Mouse (Mus musculus) testis, adult 2 months (tissue): Measurements from ENCODE around the gene Suco. TPM values are rescaled to one million over a fixed set of nuclear protein-coding genes. Genes with fewer than 3 reads are reported as not detected.

ENCODE experiments used
- H3K27ac ChIP-seq: fragments of 200-500 bp; 2 replicates; pipeline ENCODE4 v1.5.1; 2012; ENCODE audit warnings: low read depth, low read length; ENCODE audit not compliant: control insufficient read depth, insufficient read depth
- H3K27me3 ChIP-seq: fragments of 200-500 bp; 2 replicates; pipeline ENCODE4 v1.6.1; 2012; ENCODE audit warnings: mild to moderate bottlenecking, low read length, moderate library complexity; ENCODE audit not compliant: control insufficient read depth, insufficient read depth
- H3K36me3 ChIP-seq: fragments of 200-500 bp; 2 replicates; pipeline ENCODE4 v1.6.1; 2012; ENCODE audit warnings: mild to moderate bottlenecking, low read length; ENCODE audit not compliant: control insufficient read depth, insufficient read depth
- H3K4me1 ChIP-seq: fragments of 200-500 bp; 2 replicates; pipeline ENCODE4 v1.6.1; 2012; ENCODE audit warnings: low read length; ENCODE audit not compliant: control insufficient read depth, insufficient read depth
- H3K4me3 ChIP-seq: fragments of 200-500 bp; 2 replicates; pipeline ENCODE4 v1.5.1; 2012; ENCODE audit warnings: low read depth, mild to moderate bottlenecking, low read length, moderate library complexity, mixed read lengths; ENCODE audit not compliant: control insufficient read depth
- CTCF ChIP-seq: fragments of 200-500 bp; IDR thresholded peaks from 2 replicates; pipeline ENCODE4 v1.5.1; 2012; ENCODE audit warnings: low read depth, mild to moderate bottlenecking, inconsistent platforms, low read length, moderate library complexity; ENCODE audit not compliant: control insufficient read depth, insufficient read depth, insufficient replicate concordance
- POLR2A ChIP-seq: fragments of 200-500 bp; IDR thresholded peaks from 2 replicates; pipeline ENCODE4 v1.6.1; 2012; ENCODE audit warnings: low read depth, mild to moderate bottlenecking, inconsistent platforms, low read length, moderate library complexity; ENCODE audit not compliant: control insufficient read depth
- polyA plus RNA-seq: library from polyadenylated mRNA; depleted of rRNA; stranded (reverse); fragments of >200 nt; gene quantifications from 2 replicates; pipeline ENCODE4 v1.2.3, GENCODE M21; 2012; rRNA removed

The Suco gene
- polyA plus RNA-seq, 1 experiment = 25.4 TPM

GRCm38 (mm10) chr1:161766656-161767055, 109.8 kb downstream of the Suco start:
- TF ChIP-seq POLR2A (no peak), CTCF (no peak)
- Histone ChIP-seq H3K36me3 (no peaks in the 10 kb centered on the region), H3K4me1 (peaks cover 6% of the 10 kb centered on the region), H3K27me3 (no peaks in the 10 kb centered on the region), H3K27ac (no peak overlapping the region), H3K4me3 (no peak overlapping the region; the same call in 1 of the 2 replicates)

Other genes starting within 250 kb of the Suco start
- 0.43 and 0.48 TPM in 2 replicates for gene Fasl, start 88.2 kb downstream of the Suco start, polyA plus RNA-seq
- 30.6 and 41.5 TPM in 2 replicates for gene Pigc, start 92.5 kb upstream of the Suco start, polyA plus RNA-seq
- gene 4930558K02Rik, start 103.0 kb upstream of the Suco start, polyA plus RNA-seq = 12.8 and 18.1 TPM in 2 replicates